Mouse (Mus musculus): Measurements from ENCODE around the gene Hpd. TPM values are rescaled to one million over a fixed set of nuclear protein-coding genes. Genes with fewer than 3 reads are reported as not detected.

Hpd gene
- polyA plus RNA-seq, 1 experiment from 2014 or later, result 5.9 TPM

DNA sequence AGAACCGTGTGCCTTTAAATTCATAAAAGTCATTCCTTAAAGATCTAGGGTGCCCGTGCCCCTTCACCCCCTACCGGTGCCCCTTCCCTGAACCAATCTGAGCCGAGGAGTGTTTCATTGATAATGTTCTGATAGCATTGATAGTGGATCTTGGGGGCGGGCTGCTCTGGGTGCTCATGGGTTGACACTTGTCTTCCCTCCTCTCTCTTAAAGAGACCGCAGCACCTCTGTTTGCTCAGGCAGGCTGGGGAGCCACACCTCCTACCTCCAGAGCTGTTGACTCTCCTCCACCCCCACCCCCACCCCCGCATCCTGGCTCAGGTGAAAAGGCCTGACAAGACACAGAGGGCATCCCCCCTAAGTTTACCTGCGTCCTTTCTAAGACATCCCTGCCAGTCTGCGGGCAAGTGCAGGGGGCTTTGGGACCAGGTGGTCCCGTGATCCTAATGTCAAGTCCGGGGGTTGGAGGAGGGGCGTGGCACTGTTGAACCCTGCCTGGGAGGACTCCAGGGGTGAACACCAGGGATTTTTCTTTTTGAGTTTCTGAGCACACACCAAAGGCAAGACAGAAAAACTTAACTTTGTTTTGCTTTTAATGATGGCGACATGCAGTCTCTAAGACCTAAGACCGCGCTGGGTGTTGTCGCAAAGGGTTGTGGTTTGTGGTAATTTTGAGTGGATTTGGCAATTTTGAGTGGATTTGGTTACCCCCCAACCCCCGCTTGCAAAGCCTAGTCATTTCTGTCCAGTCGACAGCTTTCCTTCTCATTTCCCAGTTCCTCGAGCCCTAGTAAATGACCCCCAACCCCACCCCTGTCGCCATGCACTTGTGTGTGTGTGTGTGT, 37.6 kb downstream of the Hpd start:
- H3K9me3 ChIP-seq (replicated peaks), result no peaks in the 10 kb centered on the region
- ATAC-seq, result no peak
- peak overlapping the region; percentile 100 for H3K27ac ChIP-seq
- WGBS (ENCODE audit: insufficient replicate concordance), result 39% methylated on average over 20 of the region's 20 CpGs
- peak overlapping the region; percentile 100 for H3K4me2 ChIP-seq
- peaks cover 57% of the 10 kb centered on the region for H3K36me3 ChIP-seq
- peak overlapping the region; percentile 98 for H3K4me3 ChIP-seq
- peaks cover 74% of the 10 kb centered on the region for H3K4me1 ChIP-seq
- peak overlapping the region; percentile 99 for H3K9ac ChIP-seq
- H3K27me3 ChIP-seq (replicated peaks), result no peaks in the 10 kb centered on the region

DNA sequence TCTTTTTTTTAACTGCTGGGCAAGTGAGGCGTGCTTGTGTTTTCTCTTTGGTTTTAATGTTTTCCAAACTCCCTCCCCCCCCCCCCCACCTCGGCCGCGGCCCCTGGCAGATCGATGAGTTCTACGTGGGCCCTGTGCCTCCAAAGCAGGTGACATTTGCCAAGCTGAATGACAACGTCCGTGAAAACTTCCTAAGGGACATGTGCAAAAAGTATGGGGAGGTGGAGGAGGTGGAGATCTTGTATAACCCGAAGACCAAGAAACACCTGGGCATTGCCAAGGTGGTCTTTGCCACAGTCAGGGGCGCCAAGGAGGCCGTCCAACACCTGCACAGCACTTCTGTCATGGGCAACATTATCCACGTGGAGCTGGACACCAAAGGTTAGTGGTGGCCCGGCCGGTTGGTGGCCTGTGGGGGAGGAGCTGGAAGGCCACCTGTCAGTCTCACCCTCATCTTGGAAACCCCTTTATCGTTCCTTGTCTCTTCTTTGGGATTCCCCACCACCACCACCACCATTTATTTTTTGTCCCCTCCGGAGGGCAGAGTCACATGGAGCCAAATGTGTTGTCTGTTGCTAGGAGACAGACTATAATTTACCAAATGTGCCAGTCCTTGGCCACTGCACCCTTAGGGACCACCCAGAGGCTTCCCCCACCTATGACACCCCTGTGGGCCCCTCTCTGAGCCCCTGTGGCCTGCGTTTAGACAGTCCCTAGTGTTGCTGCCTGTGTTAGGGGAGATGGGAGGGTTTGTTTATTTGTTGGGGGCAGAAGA, 38.4 kb downstream of the Hpd start:
- peaks cover 53% of the 10 kb centered on the region for H3K36me3 ChIP-seq
- no peak for ATAC-seq
- WGBS (ENCODE audit: insufficient replicate concordance), result 19% methylated on average over 17 of the region's 17 CpGs
- peak overlapping the region; percentile 100 for H3K27ac ChIP-seq
- peak overlapping the region; percentile 99 for H3K9ac ChIP-seq
- H3K4me2 ChIP-seq, result peak overlapping the region; percentile 100
- peaks cover 74% of the 10 kb centered on the region for H3K4me1 ChIP-seq
- H3K9me3 ChIP-seq (replicated peaks), result no peaks in the 10 kb centered on the region
- peak overlapping the region; percentile 98 for H3K4me3 ChIP-seq
- no peaks in the 10 kb centered on the region for H3K27me3 ChIP-seq (replicated peaks)

DNA sequence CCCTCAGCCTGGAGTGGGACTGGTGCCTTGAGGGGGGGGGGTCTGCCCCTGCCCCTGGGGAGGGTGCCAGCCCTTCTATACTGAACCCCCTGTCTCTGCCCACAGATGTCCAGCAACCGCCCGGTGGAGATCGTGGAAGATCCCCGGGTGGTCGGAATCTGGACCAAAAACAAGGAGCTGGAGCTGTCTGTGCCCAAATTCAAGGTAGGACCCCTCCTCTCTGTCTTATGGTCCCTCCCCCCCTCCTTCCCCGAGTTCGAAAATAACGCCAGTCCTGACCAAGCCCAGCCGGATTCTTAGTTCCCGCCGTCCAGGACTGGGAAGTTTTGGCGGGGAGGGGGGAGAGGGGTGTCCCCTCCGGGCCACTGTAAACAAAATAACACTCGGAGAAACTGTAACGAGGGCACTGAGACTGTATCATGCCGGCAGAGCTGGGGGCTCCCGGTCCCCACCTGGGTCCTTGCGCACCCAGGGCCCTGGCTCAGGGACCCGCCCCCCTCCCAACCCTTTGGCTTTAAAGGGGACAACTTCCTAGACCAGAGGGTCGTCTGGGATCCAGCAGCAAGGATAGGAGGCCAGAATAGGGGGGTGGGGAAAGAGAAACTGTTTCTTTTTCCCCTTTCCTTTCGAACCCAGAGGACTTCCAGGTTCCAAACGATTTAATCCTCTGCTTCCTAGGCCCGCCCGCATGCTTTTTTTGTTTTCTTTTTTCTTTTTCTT, 39.1 kb downstream of the Hpd start:
- no peaks in the 10 kb centered on the region for H3K9me3 ChIP-seq (replicated peaks)
- peaks cover 46% of the 10 kb centered on the region for H3K36me3 ChIP-seq
- H3K4me1 ChIP-seq, result peaks cover 72% of the 10 kb centered on the region
- H3K4me2 ChIP-seq, result peak overlapping the region; percentile 100
- peak overlapping the region; percentile 100 for H3K27ac ChIP-seq
- H3K9ac ChIP-seq, result peak overlapping the region; percentile 99
- H3K27me3 ChIP-seq (replicated peaks), result no peaks in the 10 kb centered on the region
- no peak for ATAC-seq
- WGBS (ENCODE audit: insufficient replicate concordance), result 3% methylated on average over 24 of the region's 24 CpGs
- H3K4me3 ChIP-seq, result peak overlapping the region; percentile 98

DNA sequence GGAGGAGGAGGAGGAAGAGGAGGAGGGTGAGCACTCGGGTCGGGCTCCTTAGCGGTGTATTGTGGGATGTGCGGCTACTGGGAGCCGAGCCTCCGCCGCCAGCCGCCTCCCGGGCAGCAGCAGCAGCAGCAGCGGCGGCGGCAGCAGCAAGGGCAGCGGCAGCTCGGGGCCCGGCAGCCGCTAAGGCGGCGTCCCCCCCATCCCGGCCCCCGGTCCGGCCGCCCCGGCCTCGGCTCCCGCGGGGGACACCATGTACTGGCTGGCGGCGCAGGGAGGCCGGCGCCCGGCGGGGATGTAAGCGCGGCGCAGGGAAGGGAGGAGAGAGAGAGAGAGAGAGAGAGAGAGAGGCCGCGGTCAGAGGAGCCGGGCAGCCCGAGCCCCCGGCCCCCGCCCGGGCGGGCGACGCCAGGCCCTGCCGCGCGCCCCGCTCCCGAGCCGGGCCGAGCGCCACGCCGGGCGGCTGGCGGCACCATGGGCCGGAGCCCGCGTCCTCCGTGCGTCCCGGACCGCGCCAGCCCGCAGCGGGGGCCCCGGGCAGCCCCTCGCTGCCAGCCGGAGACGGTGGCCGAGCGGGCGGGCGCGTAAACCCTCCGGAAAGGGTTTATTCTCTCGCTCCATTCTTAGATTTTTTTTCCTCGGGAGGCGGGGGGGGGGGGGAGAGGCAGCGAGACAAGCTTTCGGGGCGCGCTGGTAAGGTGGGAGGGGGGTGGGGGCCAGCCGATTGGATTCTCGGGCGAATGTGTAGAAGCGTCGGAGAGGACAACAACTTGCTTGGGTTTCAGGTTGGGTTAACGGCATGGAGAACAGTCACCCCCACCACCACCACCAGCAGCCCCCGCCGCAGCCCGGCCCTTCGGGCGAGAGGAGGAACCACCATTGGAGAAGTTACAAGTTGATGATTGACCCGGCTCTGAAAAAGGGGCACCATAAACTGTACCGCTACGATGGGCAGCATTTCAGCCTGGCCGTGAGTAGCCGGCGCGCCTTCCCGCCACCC, 40.1 kb downstream of the Hpd start, which contains the start of gene Setd1b:
Setd1b (plus strand) TSS at position 33 of the 997 bp plus-strand sequence.
- Histone ChIP-seq H3K9me3 (replicated peaks) (no peaks in the 10 kb centered on the region), H3K27me3 (replicated peaks) (no peaks in the 10 kb centered on the region), H3K4me1 (peaks cover 72% of the 10 kb centered on the region), H3K27ac (peak within 1 kb of the TSS; percentile 100), H3K36me3 (peaks cover 37% of the 10 kb centered on the region), H3K4me3 (peak within 1 kb of the TSS; percentile 98), H3K4me2 (peak within 1 kb of the TSS; percentile 100), H3K9ac (peak within 1 kb of the TSS; percentile 99)
- peak; percentile 46; the same call in 1 of the 2 replicates for ATAC-seq
- under 1% methylated on average over 96 of the region's 103 CpGs for WGBS (ENCODE audit: insufficient replicate concordance)

DNA sequence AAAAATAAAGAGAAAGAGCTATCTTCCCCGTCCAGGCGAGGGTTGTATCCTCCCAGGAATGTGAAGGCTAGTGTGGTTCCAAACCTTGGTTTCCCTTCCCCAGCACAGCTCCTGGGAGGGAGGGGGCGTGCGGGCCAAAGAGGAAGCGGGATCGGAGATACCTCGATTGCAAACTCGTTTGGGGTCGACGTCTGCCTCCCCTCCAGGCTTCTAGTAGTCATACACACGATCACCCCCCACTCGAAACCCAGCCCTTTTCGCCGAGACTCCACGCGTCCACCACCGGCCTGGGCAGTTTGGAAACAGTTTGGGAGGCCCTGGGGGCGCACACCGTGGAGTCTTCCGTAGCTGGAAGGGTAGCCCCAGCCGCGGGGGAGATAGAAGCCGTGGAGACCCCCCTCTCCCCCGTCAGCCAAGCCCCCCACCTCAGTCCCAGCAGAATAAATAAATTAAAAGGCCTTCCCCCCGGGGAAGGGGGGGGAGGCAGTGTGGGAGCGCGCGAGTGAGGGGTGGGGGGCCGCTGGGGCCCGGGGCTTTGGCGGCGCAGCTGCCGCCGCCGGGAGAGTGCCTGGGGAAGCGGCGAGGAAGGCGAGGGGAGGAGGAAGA, 40.9 kb downstream of the Hpd start:
- Histone ChIP-seq H3K27ac (peak overlapping the region; percentile 100), H3K9me3 (replicated peaks) (no peaks in the 10 kb centered on the region), H3K4me1 (peaks cover 72% of the 10 kb centered on the region), H3K36me3 (peaks cover 33% of the 10 kb centered on the region), H3K27me3 (replicated peaks) (no peaks in the 10 kb centered on the region), H3K4me3 (peak overlapping the region; percentile 98), H3K9ac (peak overlapping the region; percentile 99), H3K4me2 (peak overlapping the region; percentile 100)
- ATAC-seq, result no peak
- under 1% methylated on average over 30 of the region's 38 CpGs for WGBS (ENCODE audit: insufficient replicate concordance)

DNA sequence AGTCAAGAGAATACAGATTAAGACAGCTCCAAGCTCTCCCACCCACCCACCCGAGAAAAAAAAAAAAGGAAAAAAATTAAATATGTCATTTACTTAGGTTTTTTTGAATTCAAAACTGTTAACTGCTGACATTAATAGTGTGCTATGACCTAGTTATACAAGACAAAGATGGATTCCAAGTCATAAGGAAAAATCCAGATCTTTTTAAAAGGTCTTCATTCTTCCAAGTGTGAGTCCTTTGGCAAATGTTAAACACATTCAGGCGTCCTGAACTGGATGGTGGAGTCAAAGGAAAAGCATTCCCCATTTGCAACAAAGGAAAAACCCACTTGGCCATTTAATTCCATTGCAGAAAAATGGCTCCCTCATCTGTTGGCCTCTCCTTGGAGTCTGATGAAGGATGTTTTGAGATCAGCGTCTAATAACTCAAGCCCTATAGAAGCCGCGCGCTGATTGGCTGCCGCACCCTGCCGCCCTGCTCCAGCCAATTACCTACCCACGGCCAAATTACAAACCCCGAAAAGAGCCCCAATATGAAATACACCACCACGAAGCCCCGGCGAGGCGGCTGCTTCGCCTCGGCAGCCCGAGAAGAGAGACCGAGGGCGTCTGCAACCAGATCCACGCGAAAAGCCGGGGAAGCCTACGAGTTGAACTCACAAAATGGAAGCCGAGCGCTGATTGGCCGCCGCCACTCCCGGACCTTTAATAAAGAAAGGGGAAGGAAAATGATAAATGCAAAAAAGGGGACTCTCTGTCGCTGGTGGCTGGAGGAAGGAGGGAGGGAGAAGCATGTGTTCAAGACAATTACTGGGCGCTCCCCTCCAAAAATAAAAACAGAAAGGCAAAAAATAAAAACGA, 41.6 kb downstream of the Hpd start:
- Histone ChIP-seq H3K27ac (peak overlapping the region; percentile 100), H3K4me1 (peaks cover 72% of the 10 kb centered on the region), H3K27me3 (replicated peaks) (no peaks in the 10 kb centered on the region), H3K9ac (peak overlapping the region; percentile 99), H3K4me3 (peak overlapping the region; percentile 98), H3K36me3 (peaks cover 26% of the 10 kb centered on the region), H3K4me2 (peak overlapping the region; percentile 100), H3K9me3 (replicated peaks) (no peaks in the 10 kb centered on the region)
- ATAC-seq, result peak; percentile 44
- under 1% methylated on average over 31 of the region's 31 CpGs for WGBS (ENCODE audit: insufficient replicate concordance)

DNA sequence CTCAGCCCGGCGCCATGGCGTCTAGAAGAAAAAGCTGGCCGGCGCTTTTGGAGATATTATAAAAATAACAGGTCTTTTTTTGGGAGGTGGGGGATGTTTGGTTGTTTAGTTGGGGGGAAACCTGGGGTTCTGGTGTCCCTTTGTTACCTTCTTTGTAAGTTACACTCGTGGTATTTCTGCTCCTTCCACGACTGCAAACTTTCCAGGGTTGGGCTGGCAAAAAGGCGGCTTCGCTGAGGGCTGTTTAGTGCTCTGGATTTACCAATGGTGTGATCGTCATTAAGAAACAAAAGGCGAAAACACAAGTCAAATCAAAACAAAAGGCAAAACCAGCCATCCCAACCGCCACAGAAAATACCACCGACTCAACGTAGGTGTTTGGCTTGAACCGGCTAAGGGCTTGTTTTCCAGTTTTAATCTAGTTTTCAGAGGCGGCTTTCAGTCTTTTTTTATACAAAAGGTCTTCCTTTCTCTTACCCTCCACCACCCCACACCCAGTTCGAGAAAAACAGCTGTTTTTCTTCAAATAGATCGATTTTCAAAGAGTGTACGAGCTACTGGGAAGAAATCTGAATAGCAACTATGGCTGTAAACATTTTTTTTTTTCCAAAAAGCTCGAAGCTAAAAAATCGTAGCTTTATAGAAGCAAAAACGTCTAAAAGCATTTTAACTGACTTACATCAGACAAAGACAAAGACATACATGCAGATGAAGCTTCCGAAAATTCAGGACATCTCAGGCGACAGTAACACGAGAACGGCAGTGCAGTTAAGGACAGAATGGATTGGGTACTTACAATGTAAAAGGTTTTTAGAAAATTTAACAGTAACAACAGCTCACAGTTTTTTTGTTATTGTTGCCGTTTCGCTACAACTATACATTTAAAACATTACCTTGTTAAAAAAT, 42.6 kb downstream of the Hpd start:
- peaks cover 19% of the 10 kb centered on the region for H3K36me3 ChIP-seq
- peak overlapping the region; percentile 100 for H3K4me2 ChIP-seq
- peak overlapping the region; percentile 100 for H3K27ac ChIP-seq
- 2% methylated on average over 28 of the region's 28 CpGs for WGBS (ENCODE audit: insufficient replicate concordance)
- ATAC-seq, result no peak
- H3K9me3 ChIP-seq (replicated peaks), result no peaks in the 10 kb centered on the region
- peaks cover 72% of the 10 kb centered on the region for H3K4me1 ChIP-seq
- H3K4me3 ChIP-seq, result peak overlapping the region; percentile 98
- no peaks in the 10 kb centered on the region for H3K27me3 ChIP-seq (replicated peaks)
- peak overlapping the region; percentile 99 for H3K9ac ChIP-seq

DNA sequence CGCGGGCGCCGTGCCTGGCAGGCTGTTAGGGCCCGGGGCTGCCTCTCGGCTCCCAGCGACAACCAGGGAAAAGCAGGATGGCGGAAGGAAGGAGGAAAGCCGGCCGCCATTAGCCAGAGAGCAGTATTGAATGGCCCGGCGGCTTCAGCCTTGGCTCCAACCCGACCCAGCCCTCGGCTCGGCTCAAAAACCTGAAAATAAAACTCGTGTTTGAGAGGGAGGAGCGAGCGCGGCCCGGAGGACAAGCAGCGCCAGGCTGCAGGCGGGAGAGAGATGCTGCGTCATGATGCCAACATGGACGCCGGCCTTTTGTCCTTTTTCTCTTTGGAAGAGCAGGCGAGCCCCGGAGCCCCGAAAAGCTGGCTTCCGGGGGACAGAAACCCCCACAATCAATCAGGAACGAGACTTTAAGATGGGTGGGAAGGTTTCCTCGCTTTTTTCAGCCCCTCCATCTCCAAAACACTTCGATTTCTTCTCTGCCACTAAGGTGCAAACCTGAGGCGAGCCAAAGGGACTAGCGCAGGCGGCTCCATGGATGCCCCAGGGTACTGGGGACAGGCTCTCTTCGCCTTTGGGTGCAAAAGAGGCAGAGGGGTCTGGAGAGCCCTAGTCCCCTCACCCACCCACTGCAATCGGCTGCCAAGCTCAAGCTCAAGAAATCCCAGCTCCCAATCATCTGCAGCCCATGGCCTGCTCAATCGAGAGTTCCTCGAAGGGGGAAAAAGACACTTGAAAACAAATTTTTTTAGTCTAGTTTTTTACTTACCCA, 43.4 kb downstream of the Hpd start:
- no peaks in the 10 kb centered on the region for H3K9me3 ChIP-seq (replicated peaks)
- peak overlapping the region; percentile 98 for H3K4me3 ChIP-seq
- no peak for ATAC-seq
- H3K4me1 ChIP-seq, result peaks cover 72% of the 10 kb centered on the region
- no peaks in the 10 kb centered on the region for H3K27me3 ChIP-seq (replicated peaks)
- peaks cover 19% of the 10 kb centered on the region for H3K36me3 ChIP-seq
- H3K4me2 ChIP-seq, result peak overlapping the region; percentile 100
- H3K9ac ChIP-seq, result peak overlapping the region; percentile 99
- peak overlapping the region; percentile 100 for H3K27ac ChIP-seq
- WGBS (ENCODE audit: insufficient replicate concordance), result 1% methylated on average over 39 of the region's 39 CpGs
